Mouse (Mus musculus): ENCODE measurements around the gene Shisa4.

- TF ChIP-seq CTCF (IDR thresholded peaks at IDR 0.05; ENCODE audit: low read depth, low read length) (no peak), EP300 (IDR thresholded peaks at IDR 0.05; ENCODE audit: insufficient read depth, low read depth, low read length) (no peak), POLR2A (IDR thresholded peaks at IDR 0.05; ENCODE audit: insufficient read depth, low read length) (no peak)
Measured at GRCm38 (mm10) chr1:135361491-135361890, 13.5 kb downstream of the Shisa4 start.
